Mouse (Mus musculus) hindbrain, embryonic 10.5 days (tissue): ENCODE results near the gene Hif3a. TPM values are rescaled to one million over a fixed set of nuclear protein-coding genes. Genes with fewer than 3 reads are reported as not detected.

Experiments used
- DNase-seq: peaks from one replicate; pipeline ENCODE4 v3.0.0-alpha.2; 2017; ENCODE audit warnings: low spot score
- H3K27ac ChIP-seq: fragments of 300-500 bp; sonication (generic); 2 replicates; pipeline ENCODE4 v1.5.1; 2016; ENCODE audit warnings: mild to moderate bottlenecking, moderate library complexity
- H3K27me3 ChIP-seq: fragments of 300-500 bp; sonication (generic); 2 replicates; pipeline ENCODE4 v1.6.1; 2016; ENCODE audit warnings: mild to moderate bottlenecking; ENCODE audit not compliant: poor library complexity, insufficient read depth, severe bottlenecking
- H3K36me3 ChIP-seq: fragments of 300-500 bp; sonication (generic); 2 replicates; pipeline ENCODE4 v1.6.1; 2016; ENCODE audit warnings: mild to moderate bottlenecking, moderate library complexity
- H3K4me1 ChIP-seq: fragments of 300-500 bp; sonication (generic); replicated peaks from 2 replicates; pipeline ENCODE4 v1.6.1; 2016; ENCODE audit warnings: mild to moderate bottlenecking
- H3K4me3 ChIP-seq: fragments of 300-500 bp; sonication (generic); 2 replicates; pipeline ENCODE4 v1.5.1; 2016; ENCODE audit warnings: mild to moderate bottlenecking, moderate library complexity
- H3K9me3 ChIP-seq: fragments of 300-500 bp; sonication (generic); 2 replicates; pipeline ENCODE4 v1.6.1; 2016; ENCODE audit warnings: mild to moderate bottlenecking, moderate library complexity
- WGBS: fragments of 180-500 bp; shearing (Covaris S2); methylation state at CpG from one replicate; pipeline ENCODE4 v1.1.7; 2016; 5-methylcytosine and 5-hydroxymethylcytosine counted together
- polyA plus RNA-seq: library from polyadenylated mRNA; unstranded; fragments of >200 nt; fragmentation: Nextera tagmentation; extraction: Ambion mirVana; gene quantifications from 2 replicates; pipeline ENCODE4 v1.2.1, GENCODE M21; 2016

Hif3a gene
- polyA plus RNA-seq, 1 experiment from 2014 or later = 5.6 TPM

DNA sequence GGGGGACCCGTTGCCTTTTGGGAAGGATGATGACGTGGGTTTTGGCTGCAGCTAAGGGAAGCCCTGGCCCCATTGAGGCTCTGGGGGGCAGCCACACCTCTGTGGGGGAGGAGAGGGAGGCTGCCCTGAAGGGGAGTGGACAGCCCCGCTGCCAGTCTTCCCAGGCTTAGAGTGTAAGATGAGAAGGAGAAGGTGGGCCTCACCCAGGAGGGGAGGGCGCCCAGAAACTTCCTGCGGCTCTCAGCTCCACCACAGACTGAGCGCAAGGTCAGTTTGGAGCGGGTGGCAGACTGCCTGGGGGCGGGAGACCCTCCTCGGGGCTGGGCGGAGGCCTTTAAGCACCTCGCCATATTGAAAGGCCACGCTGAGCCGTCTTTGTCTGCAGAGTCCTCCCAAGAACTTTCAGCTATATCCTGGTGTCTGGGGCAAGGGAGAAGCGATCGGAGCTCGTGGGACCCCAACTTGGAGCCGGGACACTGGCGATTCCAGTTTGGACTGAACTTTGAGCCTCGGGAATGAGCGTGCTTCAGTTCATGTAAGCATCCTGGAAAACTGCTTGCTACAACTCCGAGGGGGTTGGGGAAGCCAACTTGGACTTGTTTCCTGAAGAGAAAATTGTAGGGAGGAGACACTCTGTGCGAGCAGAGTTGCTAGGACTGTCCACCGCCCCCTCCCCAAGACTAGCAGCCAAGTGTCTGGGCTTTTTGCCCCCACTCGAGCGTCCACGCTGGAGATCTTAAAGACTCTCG is 68.4 kb downstream of the Hif3a start:
- H3K9me3 ChIP-seq = peaks cover 8% of the 10 kb centered on the region
- H3K4me1 ChIP-seq = peaks cover 63% of the 10 kb centered on the region
- peak overlapping the region; percentile 66 for H3K4me3 ChIP-seq
- H3K36me3 ChIP-seq = peaks cover 38% of the 10 kb centered on the region
- H3K27me3 ChIP-seq = peaks cover 5% of the 10 kb centered on the region; the same call in 1 of the 2 replicates
- peak overlapping the region; percentile 92 for H3K27ac ChIP-seq
- WGBS = 2% methylated on average over 27 of the region's 27 CpGs
- peak; percentile 85 for DNase-seq

DNA sequence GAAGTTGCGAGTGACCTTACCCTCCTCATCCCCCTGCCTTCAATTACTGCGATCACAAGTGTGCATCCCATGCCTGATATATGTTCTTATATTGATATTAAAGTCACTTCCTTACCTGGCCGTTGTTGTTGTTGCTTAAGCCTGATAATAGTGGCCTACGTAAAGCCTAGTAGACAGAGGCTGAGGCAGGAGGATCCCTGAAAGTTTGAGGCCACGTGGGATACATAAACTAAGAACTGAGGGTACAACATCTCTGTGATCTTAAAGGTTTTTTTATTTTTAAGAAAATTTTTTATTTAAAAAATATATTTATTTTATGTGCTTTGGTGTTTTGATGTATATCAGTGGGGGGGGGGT is 69.8 kb downstream of the Hif3a start, which contains the start of gene Ccdc8:
Ccdc8 (plus strand) TSS at position 258 of the 357 bp plus-strand sequence.
- no peak for DNase-seq
- Histone ChIP-seq H3K9me3 (peaks cover 8% of the 10 kb centered on the region), H3K4me1 (peaks cover 72% of the 10 kb centered on the region), H3K27me3 (peaks cover 5% of the 10 kb centered on the region; the same call in 1 of the 2 replicates), H3K36me3 (peaks cover 24% of the 10 kb centered on the region), H3K4me3 (peak within 1 kb of the TSS; percentile 66), H3K27ac (peak within 1 kb of the TSS; percentile 92)
- 95% methylated on average over 5 of the region's 5 CpGs for WGBS

DNA sequence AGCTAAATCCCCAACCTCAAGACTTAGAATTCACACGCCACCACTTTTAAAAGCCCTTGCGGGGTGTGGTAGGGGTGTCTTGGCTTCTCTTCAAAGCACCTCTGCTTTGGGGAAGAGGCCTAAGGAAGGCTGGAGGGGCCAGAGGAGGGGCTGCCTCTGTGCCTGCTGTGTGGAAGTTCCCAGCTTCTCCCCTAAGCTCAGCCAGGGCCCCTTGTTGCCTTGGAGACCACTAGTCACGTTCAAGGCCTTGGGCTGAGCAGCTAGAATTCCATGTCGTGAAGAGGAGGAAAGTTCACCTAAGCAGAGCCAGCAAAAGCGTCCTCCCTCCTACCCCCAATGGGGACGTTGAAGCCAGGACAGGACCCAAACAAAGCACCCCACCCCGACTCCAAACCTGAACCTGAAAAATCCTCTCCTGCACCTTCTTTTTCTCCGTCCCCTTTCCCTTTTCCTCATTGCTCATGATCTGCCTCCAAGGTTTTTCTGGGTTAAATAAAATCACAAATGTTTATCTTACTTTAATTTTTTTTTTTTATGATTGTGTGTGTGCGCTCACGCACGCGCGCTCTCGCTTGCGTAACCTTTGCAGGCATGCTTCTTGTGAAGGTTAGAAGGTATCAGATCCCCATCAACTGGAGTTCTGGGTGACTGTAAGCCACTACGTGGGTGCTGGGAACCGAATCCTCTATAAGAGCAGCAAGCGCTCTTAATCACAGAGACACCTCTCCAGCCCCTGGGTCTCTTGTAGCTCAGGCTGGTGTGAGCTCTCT is 70.4 kb downstream of the Hif3a start:
- Histone ChIP-seq H3K27me3 (peaks cover 5% of the 10 kb centered on the region; the same call in 1 of the 2 replicates), H3K4me3 (peak overlapping the region; percentile 27; the same call in 1 of the 2 replicates), H3K4me1 (peaks cover 73% of the 10 kb centered on the region), H3K9me3 (peaks cover 8% of the 10 kb centered on the region), H3K27ac (peak overlapping the region; percentile 88), H3K36me3 (peaks cover 20% of the 10 kb centered on the region)
- WGBS = 63% methylated on average over 18 of the region's 18 CpGs
- DNase-seq = peak; percentile 84

DNA sequence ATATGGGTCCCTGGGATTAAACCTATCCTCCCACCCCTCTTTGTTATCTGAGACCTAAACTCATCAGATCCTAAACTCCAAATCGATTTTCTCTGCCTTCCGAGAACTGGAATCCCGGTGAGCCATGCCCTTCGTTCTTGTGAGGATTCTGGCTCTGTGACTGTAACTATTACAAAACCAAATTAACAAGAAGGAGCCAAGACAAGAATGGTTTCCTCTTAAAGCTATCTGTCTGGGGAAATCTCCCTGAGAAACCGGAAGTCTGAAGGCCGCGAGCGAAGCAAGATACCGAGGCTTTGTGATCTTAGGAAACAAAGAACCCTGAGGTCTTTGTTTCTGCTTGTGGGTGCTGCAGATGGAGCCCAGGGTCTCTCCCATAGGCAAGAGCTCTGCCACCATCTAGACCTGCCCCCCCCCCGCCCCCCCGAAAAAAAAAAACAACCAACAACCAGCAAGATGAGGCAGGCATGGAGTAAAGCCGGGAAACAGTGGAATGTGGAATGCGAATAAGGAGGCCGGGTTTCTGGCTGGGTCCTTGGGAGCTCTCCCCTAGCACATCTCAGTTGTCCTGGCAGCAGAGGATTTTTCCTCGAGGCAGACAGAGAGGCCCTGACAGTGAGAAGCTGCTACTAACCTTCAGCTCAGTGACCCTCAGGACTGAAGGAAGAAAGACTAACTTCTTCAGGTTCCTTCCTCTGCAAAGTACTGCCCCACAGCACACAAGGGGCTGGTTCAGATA is 72.1 kb downstream of the Hif3a start:
- Histone ChIP-seq H3K27ac (peak overlapping the region; percentile 87), H3K36me3 (peaks cover 8% of the 10 kb centered on the region; the same call in 1 of the 2 replicates), H3K9me3 (peaks cover 8% of the 10 kb centered on the region), H3K4me1 (peaks cover 57% of the 10 kb centered on the region), H3K4me3 (no peak overlapping the region), H3K27me3 (peaks cover 3% of the 10 kb centered on the region; the same call in 1 of the 2 replicates)
- no peak for DNase-seq
- WGBS = 34% methylated on average over 15 of the region's 15 CpGs

DNA sequence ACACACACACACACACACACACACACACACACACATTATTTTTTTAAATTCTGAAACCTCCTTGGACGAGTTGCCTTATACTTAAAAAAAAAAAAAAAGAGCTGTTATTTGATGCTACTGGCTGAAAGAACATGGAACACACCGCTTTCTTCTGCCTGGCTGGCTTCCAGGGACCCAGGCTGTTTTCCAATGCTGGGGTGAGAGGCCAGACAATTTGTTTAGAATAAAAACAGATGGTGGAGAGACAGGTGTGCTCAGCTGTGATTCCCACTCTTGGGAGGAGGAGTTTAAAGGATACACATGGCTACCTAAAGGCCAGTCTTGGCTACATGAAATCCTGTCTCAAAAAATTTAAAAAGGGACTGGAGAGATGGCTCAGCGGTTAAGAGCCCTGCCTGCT is 73.8 kb downstream of the Hif3a start:
- no peak overlapping the region for H3K4me3 ChIP-seq
- no peaks in the 10 kb centered on the region for H3K27me3 ChIP-seq
- DNase-seq = no peak
- peaks cover 6% of the 10 kb centered on the region; the same call in 1 of the 2 replicates for H3K36me3 ChIP-seq
- H3K9me3 ChIP-seq = peaks cover 4% of the 10 kb centered on the region; the same call in 1 of the 2 replicates
- H3K4me1 ChIP-seq = peaks cover 49% of the 10 kb centered on the region
- 71% methylated on average over 3 of the region's 3 CpGs for WGBS
- H3K27ac ChIP-seq = peak overlapping the region; percentile 18; the same call in 1 of the 2 replicates

DNA sequence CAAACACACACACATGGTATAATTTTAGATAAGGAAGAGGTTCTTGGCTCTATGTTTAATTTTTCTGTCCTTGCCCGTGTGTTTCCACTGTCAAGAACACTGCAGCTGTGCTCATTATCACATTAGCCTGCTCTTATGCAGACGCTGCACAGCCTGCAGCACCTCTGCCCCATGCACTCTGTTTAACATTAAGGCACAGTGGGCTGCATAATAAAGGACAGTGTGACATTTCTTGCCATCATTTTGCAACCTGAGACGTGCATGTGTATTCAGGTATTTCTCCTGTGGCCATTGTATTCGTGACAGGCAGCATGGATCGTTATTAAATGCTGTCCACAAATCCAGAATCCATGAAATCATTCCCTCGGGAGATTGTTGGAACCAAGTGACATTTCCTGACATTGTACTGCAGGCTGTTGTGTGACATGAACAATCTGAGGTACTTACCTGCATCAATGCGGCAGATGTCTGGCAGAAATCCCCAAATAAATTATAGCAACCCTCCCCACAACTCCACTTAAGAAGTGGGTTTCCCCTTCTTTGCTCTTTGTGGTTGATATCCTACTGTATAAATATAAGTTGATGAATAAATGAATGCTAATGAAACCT is 74.6 kb downstream of the Hif3a start:
- Histone ChIP-seq H3K9me3 (peaks cover 4% of the 10 kb centered on the region; the same call in 1 of the 2 replicates), H3K36me3 (peaks cover 6% of the 10 kb centered on the region; the same call in 1 of the 2 replicates), H3K27me3 (no peaks in the 10 kb centered on the region), H3K4me1 (peaks cover 53% of the 10 kb centered on the region), H3K27ac (0 out of 2 replicates have a peak overlapping the region, but pooled peaks have one; percentile 18), H3K4me3 (no peak overlapping the region)
- 72% methylated on average over 7 of the region's 7 CpGs for WGBS
- DNase-seq = no peak

DNA sequence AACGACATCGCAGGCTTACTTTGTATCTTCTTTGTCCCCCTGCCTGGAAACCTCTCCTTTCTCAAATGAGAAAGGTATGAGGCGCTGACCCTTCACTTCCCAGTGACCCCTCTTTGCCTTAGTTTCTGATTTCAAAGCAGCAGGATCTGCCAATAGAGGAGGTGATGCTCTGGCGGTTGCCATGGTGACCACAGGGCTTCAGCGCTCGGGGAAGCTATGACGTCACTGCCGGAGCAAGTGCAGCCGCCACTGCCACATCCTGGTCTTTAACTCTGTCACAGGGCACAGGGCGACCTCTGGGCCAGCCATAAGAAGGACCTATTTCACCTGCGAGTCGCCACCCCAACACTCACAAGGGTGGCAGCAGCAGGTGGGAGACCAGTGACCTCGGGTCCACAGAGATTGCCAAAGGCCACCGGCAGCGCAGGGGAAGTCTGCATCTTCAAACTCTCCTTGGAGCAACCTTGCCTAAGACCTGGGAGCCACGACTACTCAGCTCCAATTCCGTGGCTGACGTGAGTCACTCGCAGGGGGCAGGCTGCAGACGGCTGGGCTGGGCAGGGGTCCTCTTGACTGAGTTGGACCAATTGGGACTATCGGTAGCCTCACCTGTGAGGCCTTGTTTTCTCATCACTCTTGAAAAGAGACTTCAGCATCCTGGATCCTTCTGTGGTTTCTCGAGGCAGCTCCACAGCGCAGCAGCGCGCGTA is 79.2 kb downstream of the Hif3a start, which contains the start of gene Gm42372:
Gm42372 (plus strand) TSS at position 228 of the 710 bp plus-strand sequence.
- Histone ChIP-seq H3K27ac (peak within 1 kb of the TSS; percentile 82), H3K36me3 (peaks cover 6% of the 10 kb centered on the region; the same call in 1 of the 2 replicates), H3K4me3 (peak within 1 kb of the TSS; percentile 53), H3K4me1 (peaks cover 49% of the 10 kb centered on the region), H3K9me3 (no peaks in the 10 kb centered on the region), H3K27me3 (no peaks in the 10 kb centered on the region)
- 22% methylated on average over 26 of the region's 26 CpGs for WGBS
- peak; percentile 87 for DNase-seq

Other genes starting within 250 kb of the Hif3a start
- 120 and 153 TPM in 2 replicates for gene Strn4, start 246.5 kb downstream of the Hif3a start, polyA plus RNA-seq
- 29.3 TPM in 2 replicates for gene Fkrp, start 245.7 kb downstream of the Hif3a start, polyA plus RNA-seq
- gene Prkd2, start 219.5 kb downstream of the Hif3a start, polyA plus RNA-seq = 11.2 and 12.6 TPM in 2 replicates
- 3.2 and 4.9 TPM in 2 replicates for gene Dact3, start 187.1 kb downstream of the Hif3a start, polyA plus RNA-seq
- 7.1 and 9.0 TPM in 2 replicates for gene Gng8, start 170.6 kb downstream of the Hif3a start, polyA plus RNA-seq
- gene Ptgir, start 155.9 kb downstream of the Hif3a start, polyA plus RNA-seq = 0.77 and 1.5 TPM in 2 replicates
- 170 and 245 TPM in 2 replicates for gene Calm3, start 138.3 kb downstream of the Hif3a start, polyA plus RNA-seq
- gene Pnmal2, start 117.7 kb downstream of the Hif3a start, polyA plus RNA-seq = 4.0 and 12.2 TPM in 2 replicates
- gene Pnmal1, start 102.7 kb downstream of the Hif3a start, polyA plus RNA-seq = 5.8 and 12.7 TPM in 2 replicates
- gene Gm42372, start 79.3 kb downstream of the Hif3a start, polyA plus RNA-seq = 0.91 and 0.93 TPM in 2 replicates
- gene Ccdc8, start 69.7 kb downstream of the Hif3a start, polyA plus RNA-seq = 7.3 and 13.5 TPM in 2 replicates
- gene Ppp5c, start 34.5 kb downstream of the Hif3a start, polyA plus RNA-seq = 126 and 136 TPM in 2 replicates
- gene Psg16, start 11.6 kb upstream of the Hif3a start, polyA plus RNA-seq = 0.07 and 0.20 TPM in 2 replicates
- not detected in 2 replicates for gene Ceacam3, start 87.9 kb upstream of the Hif3a start, polyA plus RNA-seq
- gene Psg29, start 141.1 kb upstream of the Hif3a start, polyA plus RNA-seq = 0.05 TPM in 1 of 2 replicates, not detected in the other